Mouse (Mus musculus) neural tube, embryonic 10.5 days (tissue): ENCODE results near the gene Proca1.

Source experiments
- DNase-seq: peaks from one replicate; pipeline ENCODE4 v3.0.0-alpha.2; 2017; ENCODE audit warnings: low spot score; ENCODE audit errors: extremely low spot score

Gene Proca1

GRCm38 (mm10) chr11:78215709-78216317 lies 22.6 kb downstream of the Proca1 start:
- DNase-seq: no peak

DNA sequence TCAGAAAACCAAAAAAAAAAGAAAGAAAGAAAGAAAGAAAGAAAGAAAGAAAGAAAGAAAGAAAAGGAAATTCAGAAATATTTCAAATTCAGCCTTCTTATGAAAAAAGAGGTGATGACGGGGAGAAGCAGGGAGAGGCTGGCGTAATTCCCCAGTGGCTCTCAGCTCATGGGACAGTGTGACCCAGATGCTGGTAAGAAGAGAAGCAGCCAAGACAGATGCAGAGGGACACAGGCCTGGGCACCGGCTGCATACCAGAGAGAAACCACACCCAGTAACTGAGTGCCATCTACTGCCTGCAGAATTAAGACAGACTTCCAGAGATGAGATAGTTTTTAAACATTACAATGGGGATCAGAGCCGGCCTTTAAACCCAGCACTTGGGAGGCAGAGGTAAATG lies 30.4 kb downstream of the Proca1 start:
- DNase-seq: no peak

GRCm38 (mm10) chr11:78231518-78231917 lies 38.3 kb downstream of the Proca1 start:
- no peak for DNase-seq

GRCm38 (mm10) chr11:78240193-78240857 lies 47.1 kb downstream of the Proca1 start:
- DNase-seq: no peak

- no peak for DNase-seq
These were observed 52.1 kb downstream of the Proca1 start for GRCm38 (mm10) chr11:78245261-78245626.

GRCm38 (mm10) chr11:78245627-78246317 lies 52.6 kb downstream of the Proca1 start, which contains the start of the genes Sdf2 and Supt6:
Gene Sdf2 (plus strand): TSS chr11:78245746.
Gene Supt6 (minus strand): TSS chr11:78245987.
- peak; percentile 98 for DNase-seq

GRCm38 (mm10) chr11:78246318-78247011 lies 53.3 kb downstream of the Proca1 start:
- no peak for DNase-seq

DNA sequence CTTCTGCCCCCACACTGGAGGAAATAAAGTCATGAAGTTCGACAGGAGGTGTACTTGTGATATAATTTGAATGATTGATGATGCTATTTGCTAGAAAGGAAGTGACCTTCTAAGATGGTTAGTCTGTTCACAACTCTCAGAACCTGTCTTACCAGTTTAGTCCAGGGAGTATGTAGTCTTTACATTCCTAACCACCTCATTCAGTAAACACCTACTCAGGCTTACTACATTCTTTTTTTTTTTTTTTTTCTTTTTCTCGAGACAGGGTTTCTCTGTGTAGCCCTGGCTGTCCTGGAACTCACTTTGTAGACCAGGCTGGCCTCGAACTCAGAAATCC lies 53.8 kb downstream of the Proca1 start:
- DNase-seq: no peak

DNA sequence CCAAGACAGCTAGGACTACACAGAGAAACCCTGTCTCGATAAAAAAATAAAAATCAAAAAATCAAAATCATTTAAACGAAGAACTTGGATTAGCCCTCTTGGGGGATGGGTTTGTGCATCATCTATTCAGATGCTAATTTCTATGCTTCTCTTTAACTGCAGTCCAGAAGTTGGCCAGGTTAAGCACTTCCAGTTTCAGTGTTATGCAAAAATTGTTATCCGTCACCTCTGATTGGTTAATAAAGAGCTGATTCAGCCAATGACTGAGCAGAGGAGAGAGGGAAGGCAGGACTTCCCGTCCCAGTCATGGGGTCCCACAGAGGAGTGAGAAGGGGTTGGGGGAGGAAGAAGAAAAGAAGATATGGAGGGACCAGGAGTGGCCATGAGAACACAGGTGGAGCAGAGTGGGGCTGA lies 54.5 kb downstream of the Proca1 start:
- DNase-seq: no peak
